ENCODE assay signal across 8 mouse cellular contexts in the genomic region with DNA sequence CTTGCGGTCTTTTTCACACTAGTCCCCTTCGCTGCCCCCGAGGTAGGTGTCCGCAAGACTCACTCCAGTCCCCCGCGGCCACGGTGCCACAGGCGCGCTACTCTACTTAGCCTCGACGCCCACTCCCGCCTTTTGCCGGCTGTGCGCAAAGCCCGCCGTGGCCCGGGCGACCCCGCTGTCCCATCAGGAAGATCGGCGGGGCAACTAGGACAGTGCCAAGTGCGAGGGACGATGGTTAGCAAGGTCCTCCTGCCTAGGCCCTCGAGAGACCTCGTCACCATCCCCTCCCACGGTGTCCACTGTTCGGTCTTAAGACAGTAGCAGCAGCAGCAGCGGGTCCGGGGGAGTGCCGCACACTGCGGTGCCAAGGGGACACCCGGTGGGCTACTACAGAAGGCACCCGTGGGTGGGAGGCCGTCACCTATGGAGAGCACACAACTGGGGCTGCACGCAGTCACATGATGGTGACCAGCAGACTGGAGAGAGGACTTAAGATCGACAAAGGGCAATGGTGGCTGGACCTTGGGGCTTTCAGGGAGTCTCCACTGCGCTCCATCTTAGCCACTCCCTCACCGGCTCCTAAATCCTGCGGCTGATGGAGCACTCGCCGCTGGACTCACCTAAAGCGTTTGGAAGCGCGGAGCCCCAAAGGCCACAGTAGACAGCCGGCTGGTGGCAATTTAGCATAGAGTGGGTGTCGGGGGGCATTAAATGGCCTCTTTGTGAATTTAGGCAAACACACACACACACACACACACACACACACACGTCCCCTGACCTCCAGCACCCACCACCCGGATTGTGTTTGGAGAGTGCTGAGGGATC. TPM values are rescaled to one million over a fixed set of nuclear protein-coding genes. Genes with fewer than 3 reads are reported as not detected.
A peak's percentile ranks its signal among the peaks of the same experiment; 100 is the strongest.
DNase-seq lines count a peak whose midpoint lies in the region; ATAC-seq and TF ChIP-seq lines count a peak whose summit lies in the region.

No protein-coding gene starts in this region.

- no peak for ATAC-seq in liver, postnatal 0 days
- ATAC-seq in hindbrain, embryonic 11.5 days (ENCODE audit: low FRiP score) = no peak
- no peak; the same call in 1 of the 2 replicates for ATAC-seq in neural tube, embryonic 14.5 days (ENCODE audit: low read depth)

- H3K27ac ChIP-seq in liver, postnatal 0 days (ENCODE audit: low read depth) = no peak overlapping the region
- H3K27ac ChIP-seq in hindbrain, embryonic 11.5 days (ENCODE audit: low read depth, low read length) = no peak overlapping the region
- H3K27ac ChIP-seq in neural tube, embryonic 14.5 days (ENCODE audit: low read depth, low read length) = no peak overlapping the region

- DNase-seq in liver, postnatal 0 days = no peak
- no peak for DNase-seq in liver
- peak; percentile 63 to 70 for DNase-seq in cerebellum, postnatal 14 days
- DNase-seq in hindbrain, embryonic 11.5 days (ENCODE audit: low spot score) = peak; percentile 58
- DNase-seq in yolk sac, embryonic 10.5 days (ENCODE audit: low spot score) = no peak
- no peak for DNase-seq in ovary, postnatal 36 days (ENCODE audit: low spot score)
- no peak for DNase-seq in gastrocnemius, postnatal 14 days

- H3K4me3 ChIP-seq in liver, postnatal 0 days (ENCODE audit: low read depth, low read length) = 0 out of 2 replicates have a peak overlapping the region, but pooled peaks have one; percentile 10
- no peak overlapping the region for H3K4me3 ChIP-seq in hindbrain, embryonic 11.5 days (ENCODE audit: low read depth, low read length)
- H3K4me3 ChIP-seq in neural tube, embryonic 14.5 days (ENCODE audit: low read depth, low read length) = no peak overlapping the region

- no peaks in the 10 kb centered on the region for H3K9me3 ChIP-seq in liver, postnatal 0 days (ENCODE audit: low read length)
- no peaks in the 10 kb centered on the region for H3K9me3 ChIP-seq in hindbrain, embryonic 11.5 days (ENCODE audit: control insufficient read depth, low read length)
- no peaks in the 10 kb centered on the region for H3K9me3 ChIP-seq in neural tube, embryonic 14.5 days (ENCODE audit: control insufficient read depth, low read length)

- H3K36me3 ChIP-seq in liver, postnatal 0 days (replicated peaks; ENCODE audit: insufficient read depth, low read length) = no peaks in the 10 kb centered on the region
- no peaks in the 10 kb centered on the region for H3K36me3 ChIP-seq in hindbrain, embryonic 11.5 days (ENCODE audit: control insufficient read depth, insufficient read depth, low read length)
- H3K36me3 ChIP-seq in neural tube, embryonic 14.5 days (ENCODE audit: control insufficient read depth, insufficient read depth, low read length) = no peaks in the 10 kb centered on the region

- no peak overlapping the region for H3K9ac ChIP-seq in liver, postnatal 0 days (replicated peaks)
- H3K9ac ChIP-seq in hindbrain, embryonic 11.5 days (ENCODE audit: low read depth, low read length) = no peak overlapping the region
- 0 out of 2 replicates have a peak overlapping the region, but pooled peaks have one; percentile 0 for H3K9ac ChIP-seq in neural tube, embryonic 14.5 days (replicated peaks; ENCODE audit: low read depth, low read length)

- H3K4me2 ChIP-seq in liver, postnatal 0 days (ENCODE audit: low read depth, low read length) = no peak overlapping the region
- no peak overlapping the region for H3K4me2 ChIP-seq in hindbrain, embryonic 11.5 days (replicated peaks; ENCODE audit: low read depth, low read length)
- peak overlapping the region; percentile 29 for H3K4me2 ChIP-seq in neural tube, embryonic 14.5 days (ENCODE audit: low read depth, low read length)

- no peak for TF ChIP-seq CTCF in liver, postnatal 0 days (IDR thresholded peaks at IDR 0.05; ENCODE audit: low read depth)

- intact Hi-C loops in gastrocnemius, postnatal 14 days (cut with DNase I; ENCODE audit: low total_unique reads) = no loop called here

- WGBS in liver, postnatal 0 days (ENCODE audit: insufficient replicate concordance) = 5% methylated on average over 48 of the region's 48 CpGs
- WGBS in hindbrain, embryonic 11.5 days = under 1% methylated on average over 47 of the region's 48 CpGs
- WGBS in neural tube, embryonic 14.5 days = 4% methylated on average over 48 of the region's 48 CpGs

- no peak for TF ChIP-seq EP300 in liver, postnatal 0 days (IDR thresholded peaks at IDR 0.05; ENCODE audit: low read depth)

- H3K27me3 ChIP-seq in liver, postnatal 0 days (ENCODE audit: insufficient read depth, low read length) = peaks cover 84% of the 10 kb centered on the region
- peaks cover 99% of the 10 kb centered on the region for H3K27me3 ChIP-seq in hindbrain, embryonic 11.5 days (ENCODE audit: control insufficient read depth, insufficient read depth, low read length)
- H3K27me3 ChIP-seq in neural tube, embryonic 14.5 days (ENCODE audit: control insufficient read depth, insufficient read depth, low read length) = peaks cover 57% of the 10 kb centered on the region

- 0 out of 2 replicates have a peak, but pooled peaks cover 2% of the 10 kb centered on the region for H3K4me1 ChIP-seq in liver, postnatal 0 days (ENCODE audit: insufficient read depth)
- H3K4me1 ChIP-seq in hindbrain, embryonic 11.5 days (replicated peaks; ENCODE audit: control insufficient read depth, insufficient read depth, low read length) = no peaks in the 10 kb centered on the region
- H3K4me1 ChIP-seq in neural tube, embryonic 14.5 days (ENCODE audit: control insufficient read depth, insufficient read depth, low read length) = peaks cover 17% of the 10 kb centered on the region; the same call in 1 of the 2 replicates

RNA-seq across cellular contexts. Expression of gene Nfix, which starts 15.3 kb away (rescaled TPM):
- polyA plus RNA-seq in liver, postnatal 0 days (2015; fragmentation: Nextera tagmentation; extraction: Ambion mirVana) = 4.7 and 5.4 TPM in 2 replicates
- 2.4 and 3.0 TPM in 2 replicates for polyA plus RNA-seq in hindbrain, embryonic 11.5 days (2014; fragmentation: Nextera tagmentation; extraction: Ambion mirVana)
- polyA plus RNA-seq in neural tube, embryonic 14.5 days (2014; fragmentation: Nextera tagmentation; extraction: Ambion mirVana) = 68.2 and 91.5 TPM in 2 replicates
- 100 to 1,000 TPM; 531 to 566 TPM for total RNA-seq in gastrocnemius, postnatal 14 days (2021)

RNA-seq across cellular contexts. Expression of gene Dand5, which starts 37.7 kb away (rescaled TPM):
- polyA plus RNA-seq in liver, postnatal 0 days (2015; fragmentation: Nextera tagmentation; extraction: Ambion mirVana) = 2.4 and 2.5 TPM in 2 replicates
- 6.2 and 7.1 TPM in 2 replicates for polyA plus RNA-seq in hindbrain, embryonic 11.5 days (2014; fragmentation: Nextera tagmentation; extraction: Ambion mirVana)
- polyA plus RNA-seq in neural tube, embryonic 14.5 days (2014; fragmentation: Nextera tagmentation; extraction: Ambion mirVana) = 12.3 and 16.9 TPM in 2 replicates
- total RNA-seq in gastrocnemius, postnatal 14 days (2021) = 1 to 10 TPM; 6.0 to 7.2 TPM

RNA-seq across cellular contexts. Expression of gene Gadd45gip1, which starts 46.4 kb away (rescaled TPM):
- polyA plus RNA-seq in liver, postnatal 0 days (2015; fragmentation: Nextera tagmentation; extraction: Ambion mirVana) = 31.9 and 34.9 TPM in 2 replicates
- polyA plus RNA-seq in hindbrain, embryonic 11.5 days (2014; fragmentation: Nextera tagmentation; extraction: Ambion mirVana) = 36.0 and 37.2 TPM in 2 replicates
- 33.1 and 39.8 TPM in 2 replicates for polyA plus RNA-seq in neural tube, embryonic 14.5 days (2014; fragmentation: Nextera tagmentation; extraction: Ambion mirVana)
- 10 to 100 TPM; 28.4 to 28.8 TPM for total RNA-seq in gastrocnemius, postnatal 14 days (2021)

RNA-seq across cellular contexts. Expression of gene Rad23a, which starts 55.6 kb away (rescaled TPM):
- 154 and 164 TPM in 2 replicates for polyA plus RNA-seq in liver, postnatal 0 days (2015; fragmentation: Nextera tagmentation; extraction: Ambion mirVana)
- polyA plus RNA-seq in hindbrain, embryonic 11.5 days (2014; fragmentation: Nextera tagmentation; extraction: Ambion mirVana) = 88.6 and 91.3 TPM in 2 replicates
- polyA plus RNA-seq in neural tube, embryonic 14.5 days (2014; fragmentation: Nextera tagmentation; extraction: Ambion mirVana) = 69.4 and 78.1 TPM in 2 replicates
- total RNA-seq in gastrocnemius, postnatal 14 days (2021) = 100 to 1,000 TPM; 122 to 124 TPM

Comparison
In these comparisons a context has a peak if more than half of its experiments do, and no peak if none do; other contexts are left out.
1. DNase-seq: peak in cerebellum, postnatal 14 days (2 of 2) and hindbrain, embryonic 11.5 days (single experiment); none in liver, postnatal 0 days (single experiment), liver (single experiment), yolk sac, embryonic 10.5 days (single experiment), ovary, postnatal 36 days (single experiment) and gastrocnemius, postnatal 14 days (single experiment).
2. RNA of gene Nfix, which starts 15.3 kb away (polyA plus RNA-seq): 68.2 to 91.5 TPM in neural tube, embryonic 14.5 days; 4.7 to 5.4 TPM in liver, postnatal 0 days and 2.4 to 3.0 TPM in hindbrain, embryonic 11.5 days; every median in the first group is over 10 times any median in the second.